Comparison of ENCODE assay signal across 9 mouse cellular contexts in genomic region chr3:34231593-34232328, GRCm38 (mm10).
DNase-seq lines count a peak whose midpoint lies in the region; ATAC-seq and TF ChIP-seq lines count a peak whose summit lies in the region.
"Had no signal": no experiment of that assay in that cellular context is flagged by ENCODE, and none has a peak within 500 bp of the region (broad histone marks: within the 10 kb centered on the region; RNA-seq: fewer than 3 reads in every experiment).

No protein-coding gene starts in this region.

- 0 out of 2 replicates have a peak, but pooled peaks cover 5% of the 10 kb centered on the region for H3K27me3 ChIP-seq in hindbrain, embryonic 14.5 days (ENCODE audit: control insufficient read depth, insufficient read depth, low read length)
- peaks cover 3% of the 10 kb centered on the region for H3K27me3 ChIP-seq in midbrain, embryonic 16.5 days (ENCODE audit: control insufficient read depth, insufficient read depth, low read depth, low read length)
- H3K27me3 ChIP-seq: lung, embryonic 15.5 days had no signal

- no peak overlapping the region for H3K9ac ChIP-seq in hindbrain, embryonic 14.5 days
- H3K9ac ChIP-seq in midbrain, embryonic 16.5 days (ENCODE audit: low read depth, low read length): no peak overlapping the region
- H3K9ac ChIP-seq: lung, embryonic 15.5 days had no signal

- TF ChIP-seq POLR2A in cortical plate, adult 2 months (IDR thresholded peaks at IDR 0.05; ENCODE audit: extremely low read depth, insufficient read depth, low read length): no peak

- H3K4me1 ChIP-seq in cortical plate, adult 2 months (ENCODE audit: control insufficient read depth, insufficient read depth, low read length): peaks cover 2% of the 10 kb centered on the region; the same call in 1 of the 2 replicates
- 0 out of 2 replicates have a peak, but pooled peaks cover 4% of the 10 kb centered on the region for H3K4me1 ChIP-seq in hindbrain, embryonic 14.5 days (replicated peaks; ENCODE audit: control insufficient read depth, insufficient read depth, low read length)
- H3K4me1 ChIP-seq in midbrain, embryonic 16.5 days (ENCODE audit: control insufficient read depth, insufficient read depth, low read length): peaks cover 2% of the 10 kb centered on the region; the same call in 1 of the 2 replicates
- H3K4me1 ChIP-seq: lung, embryonic 15.5 days had no signal

- no peak overlapping the region for H3K4me3 ChIP-seq in cortical plate, adult 2 months (ENCODE audit: insufficient read depth, low read length)
- H3K4me3 ChIP-seq in hindbrain, embryonic 14.5 days (replicated peaks; ENCODE audit: low read length): no peak overlapping the region
- H3K4me3 ChIP-seq in midbrain, embryonic 16.5 days (ENCODE audit: low read depth, low read length): no peak overlapping the region
- H3K4me3 ChIP-seq: lung, embryonic 15.5 days had no signal

- H3K4me2 ChIP-seq in hindbrain, embryonic 14.5 days (replicated peaks): no peak overlapping the region
- 0 out of 2 replicates have a peak overlapping the region, but pooled peaks have one; percentile 0 for H3K4me2 ChIP-seq in midbrain, embryonic 16.5 days (ENCODE audit: low read length)
- H3K4me2 ChIP-seq: lung, embryonic 15.5 days had no signal

- peak; percentile 14; the same call in 1 of the 2 replicates for TF ChIP-seq CTCF in cortical plate, adult 2 months (IDR thresholded peaks at IDR 0.05; ENCODE audit: extremely low read depth, insufficient read depth, low read length)

- WGBS in hindbrain, embryonic 14.5 days: 59% methylated on average over 9 of the region's 9 CpGs
- 54% methylated on average over 9 of the region's 9 CpGs for WGBS in midbrain, embryonic 16.5 days

- peak; percentile 40 for DNase-seq in heart, adult 11 months
- DNase-seq in heart, adult 8-10 months (ENCODE audit: low spot score): no peak
- DNase-seq in hindbrain, embryonic 14.5 days (ENCODE audit: low spot score): peak; percentile 82
- no peak for DNase-seq in urinary bladder, postnatal 25 days (ENCODE audit: low spot score)
- DNase-seq in urinary bladder, postnatal 10 days (ENCODE audit: low spot score): no peak
- DNase-seq in spleen, postnatal 10 days (ENCODE audit: low spot score in 2 of 2): no peak

- no peak overlapping the region for H3K27ac ChIP-seq in cortical plate, adult 2 months (ENCODE audit: insufficient read depth, low read length)
- no peak overlapping the region for H3K27ac ChIP-seq in hindbrain, embryonic 14.5 days
- H3K27ac ChIP-seq in midbrain, embryonic 16.5 days (ENCODE audit: low read length): no peak overlapping the region; the same call in 1 of the 2 replicates
- H3K27ac ChIP-seq: lung, embryonic 15.5 days had no signal

- peak; percentile 86; the same call in 1 of the 2 replicates for ATAC-seq in hindbrain, embryonic 14.5 days (ENCODE audit: low FRiP score)
- peak; percentile 92 for ATAC-seq in midbrain, embryonic 16.5 days

- H3K36me3 ChIP-seq in hindbrain, embryonic 14.5 days (replicated peaks; ENCODE audit: control insufficient read depth, insufficient read depth): no peaks in the 10 kb centered on the region
- no peaks in the 10 kb centered on the region for H3K36me3 ChIP-seq in midbrain, embryonic 16.5 days (ENCODE audit: control insufficient read depth, insufficient read depth, low read length)
- H3K36me3 ChIP-seq: lung, embryonic 15.5 days had no signal

- H3K9me3 ChIP-seq in hindbrain, embryonic 14.5 days (ENCODE audit: control insufficient read depth, low read length): no peaks in the 10 kb centered on the region
- no peaks in the 10 kb centered on the region for H3K9me3 ChIP-seq in midbrain, embryonic 16.5 days (replicated peaks; ENCODE audit: control insufficient read depth, low read length, poor library complexity, severe bottlenecking)
- H3K9me3 ChIP-seq: lung, embryonic 15.5 days had no signal

Comparison
In these comparisons a context has a peak if more than half of its experiments do, and no peak if none do; other contexts are left out.
1. DNase-seq: peak in heart, adult 11 months (single experiment) and hindbrain, embryonic 14.5 days (single experiment); none in heart, adult 8-10 months (single experiment), urinary bladder, postnatal 25 days (single experiment), urinary bladder, postnatal 10 days (single experiment) and spleen, postnatal 10 days (0 of 2).